Mouse (Mus musculus) ES-E14 (cell line): ENCODE results near the gene Trim21. TPM values are rescaled to one million over a fixed set of nuclear protein-coding genes. Genes with fewer than 3 reads are reported as not detected.

ENCODE experiments used
- DNase-seq: peaks from one replicate; pipeline ENCODE4 v3.0.0-alpha.2; 2013; ENCODE audit warnings: low read depth, low spot score
- H3K27ac ChIP-seq: 2 replicates; pipeline ENCODE4 v1.5.1; 2012; ENCODE audit warnings: low read depth, mild to moderate bottlenecking, low read length, moderate library complexity, mixed read lengths; ENCODE audit not compliant: poor library complexity, insufficient read depth, severe bottlenecking
- H3K36me3 ChIP-seq: 2 replicates; pipeline ENCODE4 v1.6.1; 2012; ENCODE audit warnings: mild to moderate bottlenecking, low read length, moderate library complexity, mixed read lengths; ENCODE audit not compliant: control insufficient read depth, poor library complexity, insufficient read depth, severe bottlenecking
- H3K4me1 ChIP-seq, 2 experiments: fragments of 150-350 bp in 1 of 2; sonication (generic) in 1 of 2; 2 replicates each; pipeline ENCODE4 v1.6.1; 2012; ENCODE audit warnings: low read length in 2 of 2, mild to moderate bottlenecking in 1 of 2, mixed read lengths in 1 of 2; ENCODE audit not compliant: control insufficient read depth in 2 of 2, insufficient read depth in 2 of 2, poor library complexity in 1 of 2
- H3K4me3 ChIP-seq, 2 experiments: fragments of 150-350 bp in 1 of 2; sonication (generic) in 1 of 2; 2 replicates each; pipeline ENCODE4 v1.5.1; 2012; ENCODE audit warnings: low read length in 2 of 2, low read depth in 1 of 2, mild to moderate bottlenecking in 1 of 2, mixed read lengths in 1 of 2; ENCODE audit not compliant: insufficient read depth in 1 of 2, poor library complexity in 1 of 2, severe bottlenecking in 1 of 2
- H3K9ac ChIP-seq: 2 replicates; pipeline ENCODE4 v1.6.1; 2012; ENCODE audit warnings: low read depth, mild to moderate bottlenecking, low read length, mixed read lengths; ENCODE audit not compliant: poor library complexity, insufficient read depth, severe bottlenecking
- H3K9me3 ChIP-seq: fragments of 150-350 bp; sonication (generic); 2 replicates; pipeline ENCODE4 v1.6.1; 2012; ENCODE audit warnings: low read depth, mild to moderate bottlenecking, low read length; ENCODE audit not compliant: control insufficient read depth, insufficient read depth
- CHD2 ChIP-seq: IDR thresholded peaks from 2 replicates; pipeline ENCODE4 v1.6.1; 2014; ENCODE audit warnings: mild to moderate bottlenecking, low read depth, low read length, inconsistent platforms
- HCFC1 ChIP-seq: IDR thresholded peaks from 2 replicates; pipeline ENCODE4 v1.6.1; 2012; ENCODE audit warnings: low read length, inconsistent platforms, borderline replicate concordance; ENCODE audit not compliant: insufficient read depth
- MAFK ChIP-seq: IDR thresholded peaks from 2 replicates; pipeline ENCODE4 v1.6.1; 2014; ENCODE audit warnings: mild to moderate bottlenecking, low read depth, low read length, inconsistent platforms; ENCODE audit not compliant: insufficient read depth
- ZC3H11A ChIP-seq: IDR thresholded peaks from 2 replicates; pipeline ENCODE4 v1.6.1; 2012; ENCODE audit warnings: low read depth, mild to moderate bottlenecking, inconsistent platforms, low read length, borderline replicate concordance
- ZNF384 ChIP-seq: IDR thresholded peaks from 2 replicates; pipeline ENCODE4 v1.6.1; 2012; ENCODE audit warnings: low read depth, low read length, inconsistent platforms
- in situ Hi-C, 2 experiments: fragments of 600-800 bp; cut with MboI; formaldehyde crosslinking; loops; one replicate each; pipeline ENCODE4 v1.15.1; 2025; ENCODE audit warnings: low sequenced_read_pairs in 2 of 2, inconsistent platforms in 1 of 2; ENCODE audit not compliant: unreplicated experiment in 2 of 2
- total RNA-seq: library from RNA; depleted of rRNA; stranded (reverse); fragments of 300-350 nt; gene quantifications from 2 replicates; pipeline ENCODE4 v1.2.3, GENCODE M21; 2012

Trim21 gene
- total RNA-seq, 1 experiment: 6.2 TPM

- no peak overlapping the region for H3K27ac ChIP-seq
- no peak for TF ChIP-seq HCFC1
- no peak for TF ChIP-seq CHD2
- no peak for TF ChIP-seq ZNF384
- TF ChIP-seq ZC3H11A: no peak
- no peak for TF ChIP-seq MAFK
Measured at GRCm38 (mm10) chr7:102541251-102541650, 24.0 kb downstream of the Trim21 start.

DNA sequence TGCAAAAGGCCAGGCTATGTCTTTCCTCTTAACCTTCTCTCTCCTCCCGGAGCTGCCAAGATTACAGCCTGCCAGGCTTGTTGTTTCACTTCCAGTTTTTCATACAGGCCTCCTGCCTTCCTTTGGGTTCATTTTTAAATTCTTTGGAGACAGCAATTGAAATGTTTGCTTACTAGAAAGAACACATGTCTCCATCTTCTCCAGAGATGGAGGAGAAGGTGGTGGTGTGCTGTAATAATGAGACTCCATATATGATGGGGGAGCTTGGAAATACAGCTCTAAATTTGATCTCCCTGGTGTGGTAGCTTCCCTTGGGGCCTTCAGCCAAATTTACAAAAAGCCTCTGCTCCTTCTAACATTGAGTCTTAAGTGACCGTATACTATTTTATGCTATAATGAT is 24.7 kb downstream of the Trim21 start, which contains the start of gene Olfr548-ps1:
Gene Olfr548-ps1, plus strand, starts transcription at position 301 of the 400 bp plus-strand sequence.
- Histone ChIP-seq H3K9me3 (no peaks in the 10 kb centered on the region), H3K9ac (no peak within 1 kb of the TSS), H3K27ac (no peak within 1 kb of the TSS), H3K4me3 (no peak within 1 kb of the TSS), H3K4me1 (no peaks in the 10 kb centered on the region), H3K36me3 (no peaks in the 10 kb centered on the region)
- no peak for DNase-seq
- TF ChIP-seq ZC3H11A: no peak
- TF ChIP-seq CHD2: no peak
- no peak for TF ChIP-seq MAFK
- TF ChIP-seq ZNF384: no peak
- TF ChIP-seq HCFC1: no peak
- in situ Hi-C loops: no loop called here

More at GRCm38 (mm10) chr7:102541251-102541650, 24.0 kb downstream of the Trim21 start:
- in situ Hi-C loops: no loop called here
- DNase-seq: no peak
- H3K36me3 ChIP-seq: no peaks in the 10 kb centered on the region
- no peaks in the 10 kb centered on the region for H3K9me3 ChIP-seq
- H3K4me3 ChIP-seq: no peak overlapping the region
- no peak overlapping the region for H3K9ac ChIP-seq
- no peaks in the 10 kb centered on the region for H3K4me1 ChIP-seq

DNA sequence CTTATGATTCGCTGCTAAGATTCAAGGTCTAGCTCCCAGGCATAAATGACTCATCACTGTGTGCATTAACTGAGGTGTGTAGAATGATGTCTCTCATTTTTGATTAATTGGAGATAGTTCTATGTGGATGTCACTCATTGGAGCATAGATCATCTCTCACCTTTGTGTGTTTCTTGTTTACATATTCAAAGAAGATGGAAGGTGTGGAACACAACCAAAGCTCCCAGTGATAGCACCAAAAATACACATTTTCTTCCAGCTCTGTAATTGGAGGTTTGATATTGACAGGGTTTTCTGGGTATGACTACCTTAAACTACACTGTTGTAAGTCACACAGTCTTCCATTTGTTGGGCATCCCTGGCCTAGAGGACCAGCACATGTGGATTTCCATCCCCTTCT is 30.8 kb downstream of the Trim21 start, which contains the start of gene Olfr547:
Gene Olfr547, plus strand, starts transcription at position 301 of the 400 bp plus-strand sequence.
- H3K27ac ChIP-seq: no peak within 1 kb of the TSS
- no peaks in the 10 kb centered on the region for H3K9me3 ChIP-seq
- TF ChIP-seq CHD2 (no peak), ZNF384 (no peak), HCFC1 (no peak), ZC3H11A (no peak), MAFK (no peak)
- no peak for DNase-seq
- in situ Hi-C loops: no loop called here
- no peaks in the 10 kb centered on the region for H3K36me3 ChIP-seq
- H3K4me3 ChIP-seq: no peak within 1 kb of the TSS
- no peak within 1 kb of the TSS for H3K9ac ChIP-seq
- no peaks in the 10 kb centered on the region for H3K4me1 ChIP-seq

DNA sequence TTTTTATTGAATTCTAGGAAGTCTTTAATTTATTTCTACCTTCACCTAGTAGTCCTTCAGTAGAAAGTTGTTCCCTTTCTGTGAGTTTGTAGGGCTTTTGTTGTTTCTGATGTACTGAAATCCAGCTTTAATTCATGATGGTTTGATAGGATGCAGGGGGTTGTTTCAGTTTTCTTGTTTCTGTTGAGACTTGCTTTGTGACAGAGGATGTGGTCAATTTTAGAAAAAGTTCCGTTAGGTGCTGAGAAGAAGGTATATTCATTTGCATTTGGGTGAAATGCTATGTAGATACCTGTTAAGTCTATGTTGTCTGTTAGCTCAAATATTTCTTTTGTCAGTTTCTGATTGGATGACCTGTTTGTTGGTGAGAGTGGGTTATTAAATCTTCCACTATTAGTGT is 36.2 kb downstream of the Trim21 start:
- in situ Hi-C loops: no loop called here
- H3K36me3 ChIP-seq: no peaks in the 10 kb centered on the region
- H3K4me3 ChIP-seq: no peak overlapping the region
- no peak for DNase-seq
- no peak overlapping the region for H3K9ac ChIP-seq
- no peak overlapping the region for H3K27ac ChIP-seq
- H3K4me1 ChIP-seq: no peaks in the 10 kb centered on the region
- no peaks in the 10 kb centered on the region for H3K9me3 ChIP-seq
- TF ChIP-seq MAFK (no peak), ZC3H11A (no peak), CHD2 (no peak), HCFC1 (no peak), ZNF384 (no peak)

GRCm38 (mm10) chr7:102517051-102517335 is 48.3 kb downstream of the Trim21 start:
- Histone ChIP-seq H3K4me1 (peaks cover 0 to 3% of the 10 kb centered on the region in 2 experiments; a peak in 1 of 4 replicates), H3K36me3 (no peaks in the 10 kb centered on the region), H3K27ac (no peak overlapping the region), H3K9me3 (no peaks in the 10 kb centered on the region), H3K9ac (no peak overlapping the region), H3K4me3 (no peak overlapping the region)
- TF ChIP-seq CHD2 (no peak), ZC3H11A (no peak), MAFK (no peak), HCFC1 (no peak), ZNF384 (no peak)
- in situ Hi-C loops: loop anchor here (25.0 kb wide), 2 partner anchors 395 to 595 kb away; partner anchors contain the start of genes Olfr571 (in 1 of the 2) and Olfr572 (in 1 of the 2)
- DNase-seq: no peak
